Mouse (Mus musculus): ENCODE results near the gene Macrod2.

GRCm38 (mm10) chr2:141391229-141391628, 996.1 kb downstream of the Macrod2 start:
- no peak for TF ChIP-seq GATA1 (IDR thresholded peaks at IDR 0.05; ENCODE audit: borderline replicate concordance, low read length)
- TF ChIP-seq FLI1 (IDR thresholded peaks at IDR 0.05; ENCODE audit: low read length): no peak

Measured in megakaryocyte, embryonic 14.5 days (primary cell).